Mouse (Mus musculus): ENCODE results near the gene Evi5. TPM values are rescaled to one million over a fixed set of nuclear protein-coding genes. Genes with fewer than 3 reads are reported as not detected.

The Evi5 gene
- polyA plus RNA-seq, 1 experiment from 2014 or later = 57.5 TPM

DNA sequence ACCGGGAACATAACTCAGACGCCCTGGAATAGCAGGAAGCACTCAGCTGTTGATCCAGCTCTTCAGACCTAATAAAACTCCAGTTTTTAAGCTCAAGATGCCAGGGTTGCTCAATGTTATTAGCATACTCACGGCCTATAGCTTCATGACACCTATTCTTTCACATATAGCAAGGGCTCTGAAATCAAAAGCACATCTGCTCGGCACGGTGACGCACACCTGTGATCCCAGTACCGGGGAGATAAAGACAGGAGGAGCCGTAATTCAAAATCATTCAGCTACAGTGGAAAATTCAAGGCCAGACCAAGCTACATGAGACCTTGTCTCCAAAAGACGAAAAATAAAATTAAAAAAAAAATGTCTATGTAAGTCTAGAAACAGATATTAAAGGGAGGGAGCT lies 173.2 kb downstream of the Evi5 start:
- no peak overlapping the region for H3K27ac ChIP-seq (ENCODE audit: low read length)

DNA sequence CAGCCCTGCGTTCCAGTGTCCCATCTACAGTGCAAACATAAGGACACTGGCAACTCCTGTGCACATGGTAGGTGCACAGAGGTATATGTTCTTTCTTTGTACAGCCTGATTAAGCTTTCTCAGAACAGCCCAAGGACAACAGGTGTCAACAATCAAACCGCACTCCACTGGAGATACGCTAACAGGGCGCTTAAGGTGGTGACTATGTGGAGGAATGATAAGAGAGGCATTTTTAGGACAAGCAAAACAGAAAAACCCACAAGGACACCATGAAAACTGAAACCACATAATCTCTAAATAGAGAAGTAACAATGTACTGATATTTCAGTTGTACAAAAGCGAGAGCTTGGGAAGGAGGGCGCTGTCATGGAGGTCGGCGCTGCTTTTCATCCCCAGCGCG lies 174.0 kb downstream of the Evi5 start:
- H3K4me2 ChIP-seq (ENCODE audit: low read depth, low read length) = no peak overlapping the region
- no peaks in the 10 kb centered on the region; the same call in 1 of the 2 replicates for H3K9me3 ChIP-seq (ENCODE audit: control insufficient read depth, low read length)
- H3K27ac ChIP-seq (ENCODE audit: low read length) = no peak overlapping the region
- no peak overlapping the region for H3K9ac ChIP-seq (ENCODE audit: low read length)
- WGBS = 68% methylated on average over 10 of the region's 10 CpGs
- H3K36me3 ChIP-seq (ENCODE audit: control insufficient read depth, insufficient read depth, low read length) = no peaks in the 10 kb centered on the region
- ATAC-seq (ENCODE audit: low read depth) = no peak
- 0 out of 2 replicates have a peak, but pooled peaks cover 2% of the 10 kb centered on the region for H3K4me1 ChIP-seq (replicated peaks; ENCODE audit: control insufficient read depth, insufficient read depth, low read length)
- H3K4me3 ChIP-seq (ENCODE audit: low read length) = no peak overlapping the region
- no peaks in the 10 kb centered on the region for H3K27me3 ChIP-seq (ENCODE audit: control insufficient read depth, insufficient read depth, low read depth, low read length)

More for the DNA sequence above, 173.2 kb downstream of the Evi5 start:
- WGBS = 80% methylated on average over 9 of the region's 9 CpGs
- Histone ChIP-seq H3K4me3 (ENCODE audit: low read length) (no peak overlapping the region), H3K4me2 (ENCODE audit: low read depth, low read length) (no peak overlapping the region), H3K4me1 (replicated peaks; ENCODE audit: control insufficient read depth, insufficient read depth, low read length) (0 out of 2 replicates have a peak, but pooled peaks cover 2% of the 10 kb centered on the region), H3K9me3 (ENCODE audit: control insufficient read depth, low read length) (no peaks in the 10 kb centered on the region; the same call in 1 of the 2 replicates), H3K9ac (ENCODE audit: low read length) (no peak overlapping the region), H3K36me3 (ENCODE audit: control insufficient read depth, insufficient read depth, low read length) (no peaks in the 10 kb centered on the region), H3K27me3 (ENCODE audit: control insufficient read depth, insufficient read depth, low read depth, low read length) (no peaks in the 10 kb centered on the region)
- no peak for ATAC-seq (ENCODE audit: low read depth)

DNA sequence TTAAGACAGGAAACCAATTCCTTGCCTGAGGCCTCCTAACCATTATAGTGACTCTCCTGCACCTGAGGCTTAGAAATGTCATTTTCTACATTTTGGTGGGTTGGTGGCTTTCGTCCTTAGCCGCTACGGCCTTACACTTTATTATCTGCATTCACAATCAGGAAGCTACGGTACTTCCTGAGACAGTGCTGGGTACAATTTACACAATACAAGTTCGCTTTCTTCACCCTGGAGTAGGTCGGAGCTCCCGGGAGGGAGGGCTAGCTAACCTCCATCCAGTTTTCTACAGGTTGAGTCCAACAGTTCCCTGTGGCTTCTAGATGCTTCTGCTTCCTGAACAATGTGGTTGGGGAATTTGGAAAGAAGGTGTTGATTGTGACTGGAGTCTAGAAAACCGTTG lies 176.0 kb downstream of the Evi5 start:
- Histone ChIP-seq H3K27ac (ENCODE audit: low read length) (no peak overlapping the region), H3K4me3 (ENCODE audit: low read length) (no peak overlapping the region), H3K36me3 (ENCODE audit: control insufficient read depth, insufficient read depth, low read length) (no peaks in the 10 kb centered on the region), H3K4me2 (ENCODE audit: low read depth, low read length) (no peak overlapping the region), H3K9me3 (ENCODE audit: control insufficient read depth, low read length) (no peaks in the 10 kb centered on the region; the same call in 1 of the 2 replicates), H3K4me1 (replicated peaks; ENCODE audit: control insufficient read depth, insufficient read depth, low read length) (no peaks in the 10 kb centered on the region), H3K9ac (ENCODE audit: low read length) (no peak overlapping the region), H3K27me3 (ENCODE audit: control insufficient read depth, insufficient read depth, low read depth, low read length) (no peaks in the 10 kb centered on the region)
- WGBS = 60% methylated on average over 8 of the region's 8 CpGs
- ATAC-seq (ENCODE audit: low read depth) = no peak

DNA sequence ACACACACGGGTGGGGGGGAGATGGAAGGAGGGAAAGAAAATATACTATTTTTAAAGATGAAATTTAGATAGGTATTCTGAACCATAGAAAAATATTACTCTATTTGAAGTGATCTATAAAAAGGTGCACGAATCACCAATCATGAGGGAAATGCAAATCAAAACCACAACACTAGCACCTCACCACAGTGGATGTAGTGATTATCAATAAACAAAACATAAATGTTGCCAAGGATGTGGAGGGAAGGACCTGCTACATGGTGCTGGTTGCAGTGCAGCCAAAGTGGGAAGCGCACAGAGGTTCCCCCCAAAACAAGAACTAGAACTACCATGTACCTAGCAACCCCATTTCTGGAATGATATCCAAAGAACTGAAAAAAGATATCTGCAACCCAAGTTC lies 179.9 kb downstream of the Evi5 start:
- ATAC-seq (ENCODE audit: low read depth) = no peak
- 70% methylated on average over 3 of the region's 3 CpGs for WGBS
- peaks cover 1% of the 10 kb centered on the region; the same call in 1 of the 2 replicates for H3K27me3 ChIP-seq (ENCODE audit: control insufficient read depth, insufficient read depth, low read depth, low read length)
- H3K27ac ChIP-seq (ENCODE audit: low read length) = no peak overlapping the region
- H3K4me2 ChIP-seq (ENCODE audit: low read depth, low read length) = no peak overlapping the region
- no peaks in the 10 kb centered on the region; the same call in 1 of the 2 replicates for H3K9me3 ChIP-seq (ENCODE audit: control insufficient read depth, low read length)
- H3K36me3 ChIP-seq (ENCODE audit: control insufficient read depth, insufficient read depth, low read length) = no peaks in the 10 kb centered on the region
- H3K4me1 ChIP-seq (replicated peaks; ENCODE audit: control insufficient read depth, insufficient read depth, low read length) = no peaks in the 10 kb centered on the region
- no peak overlapping the region for H3K9ac ChIP-seq (ENCODE audit: low read length)
- no peak overlapping the region for H3K4me3 ChIP-seq (ENCODE audit: low read length)

Other genes starting within 250 kb of the Evi5 start
- 0.31 and 0.45 TPM in 2 replicates for gene Gfi1, start 149.1 kb downstream of the Evi5 start, polyA plus RNA-seq (2015; fragmentation: Nextera tagmentation; extraction: Ambion mirVana)
- gene Ube2d2b, start 45.0 kb downstream of the Evi5 start, polyA plus RNA-seq (2015; fragmentation: Nextera tagmentation; extraction: Ambion mirVana) = 0.20 and 0.29 TPM in 2 replicates
- gene Rpl5, start 25.4 kb upstream of the Evi5 start, polyA plus RNA-seq (2015; fragmentation: Nextera tagmentation; extraction: Ambion mirVana) = 59.0 and 63.5 TPM in 2 replicates
- gene Fam69a, start 112.0 kb upstream of the Evi5 start, polyA plus RNA-seq (2015; fragmentation: Nextera tagmentation; extraction: Ambion mirVana) = 23.8 and 24.4 TPM in 2 replicates
- 81.8 and 98.0 TPM in 2 replicates for gene Mtf2, start 190.6 kb upstream of the Evi5 start, polyA plus RNA-seq (2015; fragmentation: Nextera tagmentation; extraction: Ambion mirVana)

All from lung, embryonic 16.5 days (tissue).